Mouse (Mus musculus): ENCODE results near the gene Ubtd1.

The Ubtd1 gene

GRCm38 (mm10) chr19:41981595-41981927 is at the start of gene Ubtd1:
Gene Ubtd1 (plus strand): TSS chr19:41981763.
- no peak for DNase-seq (ENCODE audit: low spot score in 2 of 2)

- DNase-seq (ENCODE audit: low spot score in 2 of 2) = peak in 1 of 2 experiments; percentile 11
These were observed 48.9 kb upstream of the Ubtd1 start for GRCm38 (mm10) chr19:41932686-41933085.

- DNase-seq (ENCODE audit: low spot score in 2 of 2) = peak; percentile 93 to 96
These were observed 48.1 kb upstream of the Ubtd1 start, which contains the start of the genes Exosc1 and Zdhhc16 for GRCm38 (mm10) chr19:41933179-41934086. Gene Exosc1 (minus strand): TSS chr19:41933423. Gene Zdhhc16 (plus strand): TSS chr19:41933480.

GRCm38 (mm10) chr19:41934124-41934523 is 47.4 kb upstream of the Ubtd1 start:
- DNase-seq (ENCODE audit: low spot score in 2 of 2) = no peak

GRCm38 (mm10) chr19:41935921-41936320 is 45.6 kb upstream of the Ubtd1 start:
- no peak for DNase-seq (ENCODE audit: low spot score in 2 of 2)

- no peak for DNase-seq (ENCODE audit: low spot score in 2 of 2)
These were observed 43.0 kb upstream of the Ubtd1 start for GRCm38 (mm10) chr19:41938539-41938938.

- DNase-seq (ENCODE audit: low spot score in 2 of 2) = no peak
These were observed 37.7 kb upstream of the Ubtd1 start for GRCm38 (mm10) chr19:41943841-41944240.

- no peak for DNase-seq (ENCODE audit: low spot score in 2 of 2)
These were observed 29.3 kb upstream of the Ubtd1 start for GRCm38 (mm10) chr19:41952287-41952686.

- DNase-seq (ENCODE audit: low spot score in 2 of 2) = no peak
These were observed 28.0 kb upstream of the Ubtd1 start for GRCm38 (mm10) chr19:41953574-41953973.

- no peak for DNase-seq (ENCODE audit: low spot score in 2 of 2)
These were observed 11.9 kb upstream of the Ubtd1 start for GRCm38 (mm10) chr19:41969618-41970017.

GRCm38 (mm10) chr19:41973891-41974794 is 7.4 kb upstream of the Ubtd1 start:
- DNase-seq (ENCODE audit: low spot score in 2 of 2) = no peak

GRCm38 (mm10) chr19:41980422-41980818 is 1.1 kb upstream of the Ubtd1 start:
- peak; percentile 9 to 13 for DNase-seq (ENCODE audit: low spot score in 2 of 2)

GRCm38 (mm10) chr19:41980819-41981594 is 556 bp upstream of the Ubtd1 start, which contains the start of gene Mms19:
Gene Mms19 (minus strand): TSS chr19:41981157.
- peak; percentile 96 to 97 for DNase-seq (ENCODE audit: low spot score in 2 of 2)

- DNase-seq (ENCODE audit: low spot score in 2 of 2) = peak in 1 of 2 experiments; percentile 24
These were observed 598 bp downstream of the Ubtd1 start for GRCm38 (mm10) chr19:41981931-41982790.

GRCm38 (mm10) chr19:41982791-41983150 is 1.2 kb downstream of the Ubtd1 start:
- DNase-seq (ENCODE audit: low spot score in 2 of 2) = no peak

- DNase-seq (ENCODE audit: low spot score in 2 of 2) = no peak
These were observed 4.4 kb downstream of the Ubtd1 start for GRCm38 (mm10) chr19:41985994-41986393.

GRCm38 (mm10) chr19:41987206-41987605 is 5.6 kb downstream of the Ubtd1 start:
- DNase-seq (ENCODE audit: low spot score in 2 of 2) = no peak

GRCm38 (mm10) chr19:41989810-41990209 is 8.2 kb downstream of the Ubtd1 start:
- DNase-seq (ENCODE audit: low spot score in 2 of 2) = no peak

- no peak for DNase-seq (ENCODE audit: low spot score in 2 of 2)
These were observed 10.4 kb downstream of the Ubtd1 start for GRCm38 (mm10) chr19:41991926-41992477.

GRCm38 (mm10) chr19:41992971-41993370 is 11.4 kb downstream of the Ubtd1 start:
- DNase-seq (ENCODE audit: low spot score in 2 of 2) = no peak

All from spleen, postnatal 14 days (tissue).